Mouse (Mus musculus): Measurements from ENCODE around the gene Pla2g15.
"Not testable (repeated sequence)": the region's sequence is repeated elsewhere in the genome, so short reads cannot be mapped to it uniquely, and the experiment has no call there.

The Pla2g15 gene

GRCm38 (mm10) chr8:106169017-106169933 is 19.1 kb downstream of the Pla2g15 start:
- peak; percentile 31 for DNase-seq (ENCODE audit: low spot score)

DNA sequence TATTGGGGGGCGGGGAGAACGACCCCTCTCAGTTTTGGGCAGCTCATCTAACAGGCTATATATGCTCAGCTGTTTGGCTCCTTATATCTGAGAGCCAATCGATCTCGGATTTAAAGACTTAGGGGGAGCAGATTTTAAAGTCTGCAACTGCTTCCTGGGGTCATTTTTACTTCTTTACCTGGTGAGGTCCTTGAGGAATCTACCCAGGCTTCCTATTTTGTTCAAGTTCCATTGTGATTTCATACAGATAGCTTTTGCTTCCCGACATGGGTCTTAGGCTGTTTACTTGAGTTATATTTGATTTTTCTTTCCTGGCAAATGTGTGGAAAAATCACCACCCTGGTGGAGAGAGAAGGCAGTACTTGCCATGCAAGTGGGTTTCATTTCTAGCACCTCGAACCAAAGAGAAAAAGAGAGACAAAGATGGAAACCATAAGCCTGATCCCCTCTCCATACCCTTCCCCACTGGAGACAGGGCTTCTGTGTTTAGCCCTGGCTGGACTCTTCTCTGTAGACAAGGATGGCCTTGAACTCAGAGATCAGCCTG is 19.8 kb downstream of the Pla2g15 start:
- no peak for DNase-seq (ENCODE audit: low spot score)

GRCm38 (mm10) chr8:106173566-106173965 is 23.4 kb downstream of the Pla2g15 start:
- DNase-seq (ENCODE audit: low spot score): no peak

DNA sequence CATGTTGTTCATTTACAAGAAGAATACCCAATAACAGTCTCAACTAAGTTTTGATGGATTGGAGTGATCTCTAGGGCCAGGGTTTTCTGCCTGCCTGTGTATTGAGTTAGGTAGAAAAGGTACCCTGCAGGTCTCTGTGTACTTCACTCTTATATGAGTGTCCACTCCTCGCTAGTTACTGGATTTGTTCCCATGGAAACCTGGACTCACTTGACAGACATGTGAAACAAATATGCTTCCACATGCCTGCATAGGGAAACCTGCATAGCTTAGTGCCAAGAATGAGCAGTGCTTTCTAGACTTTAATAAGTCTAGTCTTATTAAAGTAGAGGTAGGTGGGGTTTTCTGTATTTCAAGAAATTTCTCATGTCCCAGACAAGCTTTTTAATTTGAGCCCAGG is 26.7 kb downstream of the Pla2g15 start:
- DNase-seq (ENCODE audit: low spot score): peak; percentile 53

- DNase-seq (ENCODE audit: low spot score): no peak
These were observed 27.4 kb downstream of the Pla2g15 start for GRCm38 (mm10) chr8:106177594-106177993.

DNA sequence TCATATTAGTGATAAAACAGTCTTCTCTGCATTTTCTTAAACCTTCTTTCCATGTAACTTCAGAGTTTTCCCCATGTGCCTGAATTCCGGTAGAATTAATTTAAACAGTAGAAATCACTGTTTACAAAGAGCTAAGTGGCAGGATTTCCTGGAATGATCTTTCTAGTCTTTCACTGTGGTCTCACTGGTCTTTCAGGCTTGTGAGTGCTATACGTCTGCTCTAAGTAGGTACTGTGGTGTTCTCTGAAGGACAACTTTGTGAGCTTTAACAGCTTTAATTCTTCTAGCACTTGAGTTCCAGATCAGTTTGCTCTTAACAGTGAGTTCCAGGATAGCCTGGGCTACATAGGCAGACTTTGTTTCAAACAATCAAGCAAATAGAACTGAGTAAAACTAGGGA is 28.2 kb downstream of the Pla2g15 start:
- no peak for DNase-seq (ENCODE audit: low spot score)

GRCm38 (mm10) chr8:106185628-106186270 is 35.5 kb downstream of the Pla2g15 start:
- DNase-seq (ENCODE audit: low spot score): peak; percentile 53

GRCm38 (mm10) chr8:106186394-106186793 is 36.2 kb downstream of the Pla2g15 start:
- no peak for DNase-seq (ENCODE audit: low spot score)

GRCm38 (mm10) chr8:106189162-106189561 is 39.0 kb downstream of the Pla2g15 start:
- DNase-seq (ENCODE audit: low spot score): no peak

- DNase-seq (ENCODE audit: low spot score): no peak
These were observed 41.4 kb downstream of the Pla2g15 start for GRCm38 (mm10) chr8:106191639-106192038.

GRCm38 (mm10) chr8:106193162-106193561 is 43.0 kb downstream of the Pla2g15 start:
- no peak for DNase-seq (ENCODE audit: low spot score)

GRCm38 (mm10) chr8:106194062-106194461 is 43.9 kb downstream of the Pla2g15 start:
- no peak for DNase-seq (ENCODE audit: low spot score)

DNA sequence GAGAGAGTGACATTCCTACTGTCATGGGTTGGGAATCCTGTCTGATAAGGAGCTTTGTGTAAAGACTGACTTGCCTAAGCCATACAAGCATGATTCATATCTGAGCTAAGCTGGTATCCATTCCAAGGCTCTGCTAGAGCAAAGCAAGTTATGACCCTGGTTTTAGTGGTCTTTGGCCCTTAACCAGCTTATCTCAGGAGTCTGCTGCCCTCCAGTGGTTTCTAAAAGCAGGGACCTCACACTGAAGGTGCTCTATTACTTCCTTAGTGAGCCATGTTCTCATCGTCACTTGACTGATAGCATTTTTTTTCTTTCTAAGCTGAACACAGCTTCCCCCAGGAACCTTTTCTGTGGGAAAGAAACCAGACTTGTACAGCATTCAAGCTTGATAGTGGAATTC is 48.5 kb downstream of the Pla2g15 start:
- DNase-seq (ENCODE audit: low spot score): peak; percentile 60

DNA sequence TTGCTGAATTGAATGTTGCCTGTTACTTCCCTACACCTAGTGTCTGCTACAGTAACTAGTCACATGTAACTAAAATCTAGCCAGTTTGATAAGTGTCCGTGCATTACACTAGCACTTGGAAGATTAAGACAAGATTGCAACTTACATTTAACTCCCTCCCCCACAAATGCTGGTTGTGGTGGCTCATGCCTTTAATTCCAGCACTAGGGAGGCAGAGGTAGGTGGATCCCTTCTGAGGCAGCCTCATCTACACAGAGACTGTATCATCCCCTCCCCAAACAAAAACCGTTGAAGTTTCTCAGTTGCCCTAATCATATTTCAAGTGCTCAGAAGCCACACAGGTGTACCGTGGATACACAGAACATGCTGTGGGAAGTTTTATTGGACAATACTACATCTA is 49.4 kb downstream of the Pla2g15 start:
- DNase-seq (ENCODE audit: low spot score): not testable (repeated sequence)

DNA sequence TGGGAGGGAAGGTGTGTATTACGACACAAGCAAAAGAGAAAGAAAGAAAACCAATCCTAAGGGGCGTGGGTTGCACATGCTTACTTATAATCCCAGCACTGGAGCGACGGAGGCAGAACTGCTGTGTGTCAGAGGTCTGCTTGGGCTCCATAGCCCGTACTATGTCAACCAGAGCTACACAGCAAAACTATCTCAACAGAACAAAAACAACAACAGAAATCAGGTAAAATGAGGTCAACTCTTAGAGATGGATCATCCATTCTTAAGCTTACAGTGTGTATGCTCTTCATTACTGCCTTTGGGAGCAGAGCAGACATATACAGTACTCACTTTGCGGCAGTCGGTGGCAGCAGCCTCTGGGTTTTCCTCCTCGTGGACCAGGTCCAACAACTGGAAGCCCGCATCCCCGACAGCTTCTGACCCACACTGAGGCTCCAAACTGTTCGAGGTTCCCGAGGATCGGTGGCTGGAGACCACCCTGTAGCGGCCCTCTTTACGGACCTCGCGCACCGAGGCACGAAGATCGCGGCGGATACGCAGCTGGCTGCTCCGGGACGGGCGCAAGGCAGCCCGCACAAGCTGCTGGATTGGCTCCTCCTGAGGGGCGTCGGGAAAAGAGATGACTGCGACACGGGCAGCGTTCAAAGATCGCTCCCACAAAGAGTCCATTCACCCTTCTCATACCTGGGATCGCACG is 60.0 kb downstream of the Pla2g15 start:
- peak; percentile 10 for DNase-seq (ENCODE audit: low spot score)

- peak; percentile 96 for DNase-seq (ENCODE audit: low spot score)
These were observed 60.7 kb downstream of the Pla2g15 start, which contains the start of the genes Slc7a6os and Prmt7 for GRCm38 (mm10) chr8:106210821-106211345. Slc7a6os (minus strand) TSS chr8:106210935. Prmt7 (plus strand) TSS chr8:106210936.

DNA sequence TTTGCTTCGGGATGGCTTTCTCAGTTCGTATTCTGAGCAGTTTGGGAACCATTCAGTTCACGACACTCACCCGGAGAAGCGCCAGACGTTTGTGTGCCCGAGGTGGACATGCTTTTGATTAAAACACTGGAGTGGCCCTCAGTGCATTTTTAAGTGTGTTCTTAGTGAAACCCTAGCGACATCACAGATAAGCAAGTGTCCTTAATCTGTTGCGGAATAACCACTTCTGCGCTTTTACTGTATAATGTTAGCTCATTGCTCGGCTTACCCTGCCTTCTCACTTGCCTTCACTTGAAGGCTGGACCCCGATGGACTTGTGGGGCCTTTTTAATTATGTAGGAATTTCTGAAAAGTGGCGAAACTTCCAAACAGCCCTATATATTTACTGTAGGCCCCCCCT is 61.2 kb downstream of the Pla2g15 start:
- DNase-seq (ENCODE audit: low spot score): no peak

DNA sequence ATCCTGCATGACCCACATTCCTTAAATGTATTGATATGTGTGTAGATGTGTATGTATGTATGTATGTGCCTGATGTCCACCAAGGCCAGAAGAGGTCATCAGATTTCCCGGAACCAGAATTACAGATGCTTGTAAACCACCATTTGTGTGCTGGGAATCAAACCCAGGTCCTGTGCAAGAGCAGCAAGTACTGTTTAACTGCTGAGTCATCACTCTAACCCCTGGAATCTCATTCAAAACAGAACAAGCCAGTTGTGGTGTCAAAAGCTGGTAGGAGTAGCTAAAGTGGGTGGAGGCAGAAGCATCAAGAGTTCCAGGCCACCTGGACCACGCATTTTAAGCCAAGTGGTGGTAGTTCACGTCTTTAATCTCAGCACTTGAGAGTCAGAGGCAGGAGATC is 63.8 kb downstream of the Pla2g15 start:
- no peak for DNase-seq (ENCODE audit: low spot score)
